In the genomic region with DNA sequence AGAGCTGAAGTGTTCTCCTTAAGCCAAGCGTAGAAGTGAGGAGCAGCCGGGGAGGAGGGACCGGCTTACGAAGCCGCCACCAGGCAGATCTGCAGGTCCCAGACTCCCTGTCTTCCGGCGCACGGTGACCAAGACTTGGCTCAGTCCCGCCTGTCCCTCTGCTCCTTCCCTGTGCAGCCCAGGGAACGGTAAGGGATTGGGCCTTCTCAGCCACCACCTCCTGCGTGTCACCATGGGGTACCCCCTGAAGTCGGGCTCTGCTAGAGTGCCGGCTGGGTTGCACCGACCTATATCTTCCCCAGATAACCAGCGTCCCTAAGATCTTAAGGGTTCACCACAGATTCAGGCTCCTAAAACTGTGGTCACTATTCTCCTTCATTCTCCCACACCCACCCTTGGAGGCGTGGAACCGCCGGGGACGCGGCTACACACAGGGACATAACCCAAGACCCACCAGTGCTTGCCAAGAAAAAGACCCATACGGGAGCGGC, we compare ENCODE assay signal across 8 mouse cellular contexts. TPM values are rescaled to one million over a fixed set of nuclear protein-coding genes. Genes with fewer than 3 reads are reported as not detected.
A peak's percentile ranks its signal among the peaks of the same experiment; 100 is the strongest.
DNase-seq lines count a peak whose midpoint lies in the region; ATAC-seq and TF ChIP-seq lines count a peak whose summit lies in the region.

No protein-coding gene starts in this region.

- no peak for TF ChIP-seq POLR2A in liver, adult 2 months (IDR thresholded peaks at IDR 0.05; ENCODE audit: extremely low read depth, insufficient read depth, low read length)

- H3K27me3 ChIP-seq in liver, adult 2 months (ENCODE audit: control insufficient read depth, insufficient read depth, low read length), result no peaks in the 10 kb centered on the region
- no peaks in the 10 kb centered on the region for H3K27me3 ChIP-seq in forebrain, embryonic 16.5 days (replicated peaks; ENCODE audit: control insufficient read depth, insufficient read depth, low read length)
- no peaks in the 10 kb centered on the region for H3K27me3 ChIP-seq in hindbrain, embryonic 15.5 days
- H3K27me3 ChIP-seq in liver, embryonic 12.5 days (replicated peaks), result peaks cover 100% of the 10 kb centered on the region
- H3K27me3 ChIP-seq in neural tube, embryonic 11.5 days (ENCODE audit: control insufficient read depth, insufficient read depth, low read length), result no peaks in the 10 kb centered on the region

- 1% methylated on average over 22 of the region's 22 CpGs for WGBS in liver, adult 2 months
- WGBS in forebrain, embryonic 16.5 days, result 0% methylated on average over 22 of the region's 22 CpGs
- under 1% methylated on average over 22 of the region's 22 CpGs for WGBS in hindbrain, embryonic 15.5 days
- WGBS in liver, embryonic 12.5 days (ENCODE audit: insufficient replicate concordance), result 1% methylated on average over 22 of the region's 22 CpGs
- WGBS in neural tube, embryonic 11.5 days, result under 1% methylated on average over 22 of the region's 22 CpGs

- peak overlapping the region; percentile 94 for H3K9ac ChIP-seq in liver, adult 2 months (ENCODE audit: low read depth, low read length)
- H3K9ac ChIP-seq in forebrain, embryonic 16.5 days (replicated peaks; ENCODE audit: low read depth, low read length), result peak overlapping the region; percentile 100
- H3K9ac ChIP-seq in hindbrain, embryonic 15.5 days, result peak overlapping the region; percentile 100
- H3K9ac ChIP-seq in liver, embryonic 12.5 days, result peak overlapping the region; percentile 75
- peak overlapping the region; percentile 100 for H3K9ac ChIP-seq in neural tube, embryonic 11.5 days (ENCODE audit: low read length)

- H3K79me2 ChIP-seq in liver, adult 2 months (ENCODE audit: control insufficient read depth, insufficient read depth, low read length), result peaks cover 40% of the 10 kb centered on the region

- no peaks in the 10 kb centered on the region for H3K9me3 ChIP-seq in forebrain, embryonic 16.5 days (ENCODE audit: control insufficient read depth, low read length)
- H3K9me3 ChIP-seq in hindbrain, embryonic 15.5 days, result no peaks in the 10 kb centered on the region
- no peaks in the 10 kb centered on the region for H3K9me3 ChIP-seq in liver, embryonic 12.5 days (replicated peaks)
- H3K9me3 ChIP-seq in neural tube, embryonic 11.5 days (ENCODE audit: control insufficient read depth, low read length), result no peaks in the 10 kb centered on the region

- peak; percentile 46 for DNase-seq in liver, adult 2 months (ENCODE audit: extremely low read depth, low read depth, low spot score)
- no peak for DNase-seq in liver
- peak; percentile 64 for DNase-seq in adrenal gland, postnatal 25 days
- peak; percentile 53 for DNase-seq in neural tube, embryonic 11.5 days (ENCODE audit: low spot score)

- no peak for ATAC-seq in forebrain, embryonic 16.5 days
- no peak for ATAC-seq in hindbrain, embryonic 15.5 days (ENCODE audit: low FRiP score, low read depth)
- no peak for ATAC-seq in liver, embryonic 12.5 days
- ATAC-seq in neural tube, embryonic 11.5 days (ENCODE audit: insufficient read depth, low FRiP score, low TSS enrichment), result no peak
- no peak for ATAC-seq in activated CD4-positive, CD25-positive, alpha-beta regulatory T cell, adult 4 months

- peaks cover 15% of the 10 kb centered on the region for H3K4me1 ChIP-seq in liver, adult 2 months (ENCODE audit: control insufficient read depth, insufficient read depth, low read length)
- peaks cover 37% of the 10 kb centered on the region for H3K4me1 ChIP-seq in forebrain, embryonic 16.5 days (replicated peaks; ENCODE audit: control insufficient read depth, insufficient read depth, low read length)
- H3K4me1 ChIP-seq in hindbrain, embryonic 15.5 days (replicated peaks), result peaks cover 44% of the 10 kb centered on the region
- H3K4me1 ChIP-seq in liver, embryonic 12.5 days, result peaks cover 68% of the 10 kb centered on the region
- H3K4me1 ChIP-seq in neural tube, embryonic 11.5 days (ENCODE audit: control insufficient read depth, insufficient read depth, low read length), result peaks cover 27% of the 10 kb centered on the region

- no peaks in the 10 kb centered on the region for H3K36me3 ChIP-seq in liver, adult 2 months (ENCODE audit: control insufficient read depth, insufficient read depth, low read length)
- H3K36me3 ChIP-seq in forebrain, embryonic 16.5 days (ENCODE audit: control insufficient read depth, insufficient read depth), result peaks cover 6% of the 10 kb centered on the region; the same call in 1 of the 2 replicates
- H3K36me3 ChIP-seq in hindbrain, embryonic 15.5 days, result no peaks in the 10 kb centered on the region
- no peaks in the 10 kb centered on the region for H3K36me3 ChIP-seq in liver, embryonic 12.5 days
- H3K36me3 ChIP-seq in neural tube, embryonic 11.5 days (ENCODE audit: control insufficient read depth, insufficient read depth, low read length), result no peaks in the 10 kb centered on the region

- H3K27ac ChIP-seq in liver, adult 2 months (replicated peaks; ENCODE audit: insufficient read depth, low read depth, low read length), result peak overlapping the region; percentile 69
- peak overlapping the region; percentile 100 for H3K27ac ChIP-seq in forebrain, embryonic 16.5 days (ENCODE audit: low read length)
- H3K27ac ChIP-seq in hindbrain, embryonic 15.5 days (replicated peaks), result peak overlapping the region; percentile 100
- no peak overlapping the region for H3K27ac ChIP-seq in liver, embryonic 12.5 days
- peak overlapping the region; percentile 100 for H3K27ac ChIP-seq in neural tube, embryonic 11.5 days (ENCODE audit: low read depth, low read length)

- H3K4me2 ChIP-seq in forebrain, embryonic 16.5 days (ENCODE audit: low read length), result peak overlapping the region; percentile 89
- peak overlapping the region; percentile 96 for H3K4me2 ChIP-seq in hindbrain, embryonic 15.5 days
- peak overlapping the region; percentile 79 for H3K4me2 ChIP-seq in liver, embryonic 12.5 days
- H3K4me2 ChIP-seq in neural tube, embryonic 11.5 days (ENCODE audit: low read depth), result peak overlapping the region; percentile 96

- no peak for TF ChIP-seq CTCF in liver, adult 2 months (IDR thresholded peaks at IDR 0.05; ENCODE audit: low read depth, low read length)

- peak overlapping the region; percentile 94 for H3K4me3 ChIP-seq in liver, adult 2 months (ENCODE audit: insufficient read depth, low read depth, low read length)
- peak overlapping the region; percentile 59 for H3K4me3 ChIP-seq in forebrain, embryonic 16.5 days (replicated peaks; ENCODE audit: low read length)
- peak overlapping the region; percentile 91 for H3K4me3 ChIP-seq in hindbrain, embryonic 15.5 days
- H3K4me3 ChIP-seq in liver, embryonic 12.5 days, result peak overlapping the region; percentile 63
- H3K4me3 ChIP-seq in neural tube, embryonic 11.5 days (ENCODE audit: low read depth, low read length), result peak overlapping the region; percentile 98

RNA-seq across cellular contexts. Expression of a gene that starts 3.3 kb away (rescaled TPM):
- total RNA-seq in liver, adult 2 months (2014; rRNA removed), result 4.0 and 9.0 TPM in 2 replicates
- 14.5 and 17.8 TPM in 2 replicates for polyA plus RNA-seq in liver, adult 2 months (2012; rRNA removed)
- total RNA-seq in adrenal gland, postnatal 25 days (2021), result 114 and 123 TPM in 2 replicates
- 34.8 and 40.4 TPM in 2 replicates for polyA plus RNA-seq in forebrain, embryonic 16.5 days (2015; fragmentation: Nextera tagmentation; extraction: Ambion mirVana)
- polyA plus RNA-seq in hindbrain, embryonic 15.5 days (2015; fragmentation: Nextera tagmentation; extraction: Ambion mirVana), result 32.7 and 33.8 TPM in 2 replicates
- polyA plus RNA-seq in liver, embryonic 12.5 days (2016; fragmentation: Nextera tagmentation; extraction: Ambion mirVana), result 8.8 and 8.9 TPM in 2 replicates
- 32.5 and 34.7 TPM in 2 replicates for polyA plus RNA-seq in neural tube, embryonic 11.5 days (2014; fragmentation: Nextera tagmentation; extraction: Ambion mirVana)
- 1 to 10 TPM; 4.1 to 4.3 TPM for polyA plus RNA-seq in activated CD4-positive, CD25-positive, alpha-beta regulatory T cell, adult 4 months (2017; shearing (Covaris generic))
